Mouse (Mus musculus): ENCODE data around the gene Otulin.

- TF ChIP-seq CTCF (IDR thresholded peaks at IDR 0.05; ENCODE audit: borderline replicate concordance, extremely low read depth, insufficient read depth, insufficient read length) (no peak), POLR2A (IDR thresholded peaks at IDR 0.05; ENCODE audit: borderline replicate concordance, extremely low read depth, insufficient read depth, insufficient read length, poor library complexity, severe bottlenecking) (no peak)
Measured at GRCm38 (mm10) chr15:27578918-27579317, 51.6 kb downstream of the Otulin start.
